Mouse (Mus musculus): Measurements from ENCODE around the gene Calml3. TPM values are rescaled to one million over a fixed set of nuclear protein-coding genes. Genes with fewer than 3 reads are reported as not detected.
"Not testable (repeated sequence)": the region's sequence is repeated elsewhere in the genome, so short reads cannot be mapped to it uniquely, and the experiment has no call there.

Calml3 gene
- 0.18 TPM in 1 of 2 replicates, not detected in the other for polyA plus RNA-seq (2014; fragmentation: Nextera tagmentation; extraction: Ambion mirVana)

- WGBS, result 81% methylated on average over 13 of the region's 13 CpGs
- no peak for DNase-seq
These were observed at the start of gene Calml3 for GRCm38 (mm10) chr13:3804186-3804585. Calml3 (minus strand) TSS chr13:3804316.

GRCm38 (mm10) chr13:3850330-3850729 is 46.2 kb upstream of the Calml3 start:
- Histone ChIP-seq H3K9ac (no peak overlapping the region), H3K27me3 (ENCODE audit: insufficient read depth, low read length) (no peaks in the 10 kb centered on the region), H3K36me3 (ENCODE audit: insufficient read depth) (no peaks in the 10 kb centered on the region), H3K9me3 (ENCODE audit: low read depth, low read length) (no peaks in the 10 kb centered on the region), H3K27ac (ENCODE audit: low read depth) (no peak overlapping the region), H3K4me3 (ENCODE audit: low read depth, low read length) (no peak overlapping the region), H3K4me2 (no peak overlapping the region), H3K4me1 (ENCODE audit: insufficient read depth) (no peaks in the 10 kb centered on the region)
- no peak for TF ChIP-seq CTCF (IDR thresholded peaks at IDR 0.05; ENCODE audit: low read depth)
- ATAC-seq (ENCODE audit: insufficient read depth) (no peak), DNase-seq (no peak)
- WGBS, result 70% methylated on average over 1 of the region's 1 CpGs

More at GRCm38 (mm10) chr13:3804186-3804585, at the start of gene Calml3:
- H3K9ac ChIP-seq, result no peak within 1 kb of the TSS
- H3K4me1 ChIP-seq (ENCODE audit: insufficient read depth), result peaks cover 10% of the 10 kb centered on the region; the same call in 1 of the 2 replicates
- H3K4me3 ChIP-seq (ENCODE audit: low read depth, low read length), result no peak within 1 kb of the TSS
- no peaks in the 10 kb centered on the region for H3K9me3 ChIP-seq (ENCODE audit: low read depth, low read length)
- no peak within 1 kb of the TSS for H3K4me2 ChIP-seq
- peak within 1 kb of the TSS; percentile 6; the same call in 1 of the 2 replicates for H3K27ac ChIP-seq (ENCODE audit: low read depth)
- H3K36me3 ChIP-seq (ENCODE audit: insufficient read depth), result no peaks in the 10 kb centered on the region
- 0 out of 2 replicates have a peak, but pooled peaks have one; percentile 25 for ATAC-seq (ENCODE audit: insufficient read depth)
- no peaks in the 10 kb centered on the region for H3K27me3 ChIP-seq (ENCODE audit: insufficient read depth, low read length)
- no peak for TF ChIP-seq CTCF (IDR thresholded peaks at IDR 0.05; ENCODE audit: low read depth)

GRCm38 (mm10) chr13:3840662-3841061 is 36.5 kb upstream of the Calml3 start:
- H3K4me2 ChIP-seq; H3K4me3 ChIP-seq (ENCODE audit: low read depth, low read length); H3K9me3 ChIP-seq (ENCODE audit: low read depth, low read length); ATAC-seq (ENCODE audit: insufficient read depth); H3K9ac ChIP-seq; H3K27ac ChIP-seq (ENCODE audit: low read depth); H3K4me1 ChIP-seq (ENCODE audit: insufficient read depth); H3K36me3 ChIP-seq (ENCODE audit: insufficient read depth); H3K27me3 ChIP-seq (ENCODE audit: insufficient read depth, low read length); DNase-seq: not testable (repeated sequence)

DNA sequence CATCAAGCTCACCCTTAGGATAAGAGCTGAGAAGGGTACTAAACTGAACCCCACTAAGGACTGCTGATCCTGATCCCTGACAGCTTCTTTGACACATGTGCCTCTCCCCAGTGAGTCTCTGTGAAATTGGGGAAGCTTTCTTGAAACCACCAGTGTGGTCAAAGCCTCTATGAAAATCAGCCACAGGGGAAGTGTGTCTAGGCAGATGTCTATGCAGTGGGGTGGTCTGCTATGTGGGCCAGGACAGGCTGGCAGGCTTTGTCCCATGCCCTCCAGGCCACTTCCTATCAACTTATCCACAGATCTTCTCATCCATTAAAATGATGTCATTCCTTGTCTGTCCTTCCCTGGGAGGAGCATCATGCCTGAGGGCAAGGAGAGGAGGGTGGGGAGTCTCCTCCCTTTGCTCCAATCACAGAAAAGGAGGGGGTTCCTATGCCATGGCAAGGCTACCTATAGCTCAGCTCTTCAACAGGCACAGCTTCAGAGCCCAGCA is 33.2 kb upstream of the Calml3 start, which contains the start of gene Calm4:
Calm4 (plus strand) TSS at position 446 of the 496 bp plus-strand sequence.
- not testable (repeated sequence) for H3K9me3 ChIP-seq (ENCODE audit: low read depth, low read length); H3K36me3 ChIP-seq (ENCODE audit: insufficient read depth); H3K4me2 ChIP-seq; H3K9ac ChIP-seq; H3K4me3 ChIP-seq (ENCODE audit: low read depth, low read length); ATAC-seq (ENCODE audit: insufficient read depth); H3K27me3 ChIP-seq (ENCODE audit: insufficient read depth, low read length); DNase-seq; H3K4me1 ChIP-seq (ENCODE audit: insufficient read depth); H3K27ac ChIP-seq (ENCODE audit: low read depth)

GRCm38 (mm10) chr13:3833644-3834043 is 29.5 kb upstream of the Calml3 start:
- not testable (repeated sequence) for H3K9me3 ChIP-seq (ENCODE audit: low read depth, low read length); H3K9ac ChIP-seq; ATAC-seq (ENCODE audit: insufficient read depth); H3K4me2 ChIP-seq; H3K27me3 ChIP-seq (ENCODE audit: insufficient read depth, low read length); H3K27ac ChIP-seq (ENCODE audit: low read depth); H3K4me3 ChIP-seq (ENCODE audit: low read depth, low read length); H3K4me1 ChIP-seq (ENCODE audit: insufficient read depth); H3K36me3 ChIP-seq (ENCODE audit: insufficient read depth); DNase-seq

GRCm38 (mm10) chr13:3832450-3832849 is 28.3 kb upstream of the Calml3 start:
- H3K4me2 ChIP-seq, result no peak overlapping the region
- peak; percentile 59 for DNase-seq

GRCm38 (mm10) chr13:3831994-3832393 is 27.9 kb upstream of the Calml3 start:
- Histone ChIP-seq H3K9me3 (ENCODE audit: low read depth, low read length) (no peaks in the 10 kb centered on the region), H3K4me1 (ENCODE audit: insufficient read depth) (no peaks in the 10 kb centered on the region), H3K27me3 (ENCODE audit: insufficient read depth, low read length) (no peaks in the 10 kb centered on the region), H3K9ac (no peak overlapping the region), H3K4me3 (ENCODE audit: low read depth, low read length) (no peak overlapping the region), H3K36me3 (ENCODE audit: insufficient read depth) (no peaks in the 10 kb centered on the region), H3K27ac (ENCODE audit: low read depth) (0 out of 2 replicates have a peak overlapping the region, but pooled peaks have one; percentile 19), H3K4me2 (no peak overlapping the region)
- DNase-seq (peak; percentile 66), ATAC-seq (ENCODE audit: insufficient read depth) (peak; percentile 74; the same call in 1 of the 2 replicates)
- no peak for TF ChIP-seq CTCF (IDR thresholded peaks at IDR 0.05; ENCODE audit: low read depth)
- 11% methylated on average over 1 of the region's 1 CpGs for WGBS

More at GRCm38 (mm10) chr13:3832450-3832849, 28.3 kb upstream of the Calml3 start:
- H3K27me3 ChIP-seq (ENCODE audit: insufficient read depth, low read length), result no peaks in the 10 kb centered on the region
- peak; percentile 49; the same call in 1 of the 2 replicates for ATAC-seq (ENCODE audit: insufficient read depth)
- H3K27ac ChIP-seq (ENCODE audit: low read depth), result no peak overlapping the region
- H3K4me3 ChIP-seq (ENCODE audit: low read depth, low read length), result no peak overlapping the region
- no peak for TF ChIP-seq CTCF (IDR thresholded peaks at IDR 0.05; ENCODE audit: low read depth)
- no peaks in the 10 kb centered on the region for H3K9me3 ChIP-seq (ENCODE audit: low read depth, low read length)
- 40% methylated on average over 2 of the region's 2 CpGs for WGBS
- no peaks in the 10 kb centered on the region for H3K36me3 ChIP-seq (ENCODE audit: insufficient read depth)
- no peaks in the 10 kb centered on the region for H3K4me1 ChIP-seq (ENCODE audit: insufficient read depth)
- no peak overlapping the region for H3K9ac ChIP-seq
